Mouse (Mus musculus): ENCODE data around the gene Ggt6. TPM values are rescaled to one million over a fixed set of nuclear protein-coding genes. Genes with fewer than 3 reads are reported as not detected.
"Not testable (repeated sequence)": the region's sequence is repeated elsewhere in the genome, so short reads cannot be mapped to it uniquely, and the experiment has no call there.

The Ggt6 gene
- polyA plus RNA-seq, 1 experiment, result 3.7 TPM

- peak; percentile 21 for DNase-seq (ENCODE audit: low spot score)
These were observed 1.7 kb downstream of the Ggt6 start for GRCm38 (mm10) chr11:72436756-72437650.

- no peak for DNase-seq (ENCODE audit: low spot score)
These were observed 3.1 kb downstream of the Ggt6 start for GRCm38 (mm10) chr11:72438411-72438810.

- DNase-seq (ENCODE audit: low spot score), result not testable (repeated sequence)
These were observed 5.3 kb downstream of the Ggt6 start for GRCm38 (mm10) chr11:72440597-72440964.

GRCm38 (mm10) chr11:72440965-72441664 lies 5.8 kb downstream of the Ggt6 start, which contains the start of gene Mybbp1a:
Gene Mybbp1a, plus strand, starts transcription at chr11:72441355.
- peak; percentile 92 for DNase-seq (ENCODE audit: low spot score)

- DNase-seq (ENCODE audit: low spot score), result no peak
These were observed 11.2 kb downstream of the Ggt6 start for GRCm38 (mm10) chr11:72446311-72447105.

GRCm38 (mm10) chr11:72447475-72447874 lies 12.1 kb downstream of the Ggt6 start:
- no peak for DNase-seq (ENCODE audit: low spot score)

GRCm38 (mm10) chr11:72452140-72452665 lies 16.9 kb downstream of the Ggt6 start:
- DNase-seq (ENCODE audit: low spot score), result no peak

GRCm38 (mm10) chr11:72453105-72453953 lies 18.0 kb downstream of the Ggt6 start:
- no peak for DNase-seq (ENCODE audit: low spot score)

GRCm38 (mm10) chr11:72455694-72456093 lies 20.4 kb downstream of the Ggt6 start:
- DNase-seq (ENCODE audit: low spot score), result no peak

GRCm38 (mm10) chr11:72457995-72458496 lies 22.7 kb downstream of the Ggt6 start:
- no peak for DNase-seq (ENCODE audit: low spot score)

GRCm38 (mm10) chr11:72458502-72458901 lies 23.2 kb downstream of the Ggt6 start:
- DNase-seq (ENCODE audit: low spot score), result no peak

- DNase-seq (ENCODE audit: low spot score), result no peak
These were observed 26.2 kb downstream of the Ggt6 start for GRCm38 (mm10) chr11:72461500-72461981.

- no peak for DNase-seq (ENCODE audit: low spot score)
These were observed 29.5 kb downstream of the Ggt6 start for GRCm38 (mm10) chr11:72464821-72465220.

GRCm38 (mm10) chr11:72465978-72466693 lies 30.8 kb downstream of the Ggt6 start:
- no peak for DNase-seq (ENCODE audit: low spot score)

GRCm38 (mm10) chr11:72466694-72467507 lies 31.6 kb downstream of the Ggt6 start:
- no peak for DNase-seq (ENCODE audit: low spot score)

GRCm38 (mm10) chr11:72468525-72468924 lies 33.2 kb downstream of the Ggt6 start:
- no peak for DNase-seq (ENCODE audit: low spot score)

GRCm38 (mm10) chr11:72469217-72469616 lies 33.9 kb downstream of the Ggt6 start:
- no peak for DNase-seq (ENCODE audit: low spot score)

- DNase-seq (ENCODE audit: low spot score), result no peak
These were observed 34.7 kb downstream of the Ggt6 start for GRCm38 (mm10) chr11:72470004-72470403.

- DNase-seq (ENCODE audit: low spot score), result no peak
These were observed 36.1 kb downstream of the Ggt6 start for GRCm38 (mm10) chr11:72471381-72471780.
